Mouse (Mus musculus) left cerebral cortex, adult 2 months (tissue): ENCODE data around the gene Clstn1. TPM values are rescaled to one million over a fixed set of nuclear protein-coding genes. Genes with fewer than 3 reads are reported as not detected.

Experiments
- DNase-seq, 2 experiments: peaks; one replicate each; pipeline ENCODE4 v3.0.0; 2021 to 2022; ENCODE audit warnings: low spot score in 2 of 2, mixed read lengths in 1 of 2; ENCODE audit errors: extremely low spot score in 1 of 2
- H3K27ac ChIP-seq: fragments of 200-600 bp; 2 replicates; pipeline ENCODE4 v1.8.1; 2022
- H3K4me3 ChIP-seq: fragments of 200-600 bp; 2 replicates; pipeline ENCODE4 v1.8.1; 2022
- CTCF ChIP-seq: fragments of 200-600 bp; IDR thresholded peaks from 2 replicates; pipeline ENCODE4 v1.8.1; 2022; ENCODE audit warnings: antibody characterized with exemption, mild to moderate bottlenecking, moderate library complexity
- intact Hi-C: fragments of 180-260 bp; cut with DNase I; formaldehyde crosslinking; loops from one replicate; pipeline ENCODE4 v1.15.1; 2025
- total RNA-seq, 2 experiments: library from RNA; stranded (reverse); gene quantifications; 2 replicates each; pipeline ENCODE4 v1.2.3; 2021

Gene Clstn1
- total RNA-seq, 2 experiments from 2014 or later, result 1,405 to 1,413 TPM

DNA sequence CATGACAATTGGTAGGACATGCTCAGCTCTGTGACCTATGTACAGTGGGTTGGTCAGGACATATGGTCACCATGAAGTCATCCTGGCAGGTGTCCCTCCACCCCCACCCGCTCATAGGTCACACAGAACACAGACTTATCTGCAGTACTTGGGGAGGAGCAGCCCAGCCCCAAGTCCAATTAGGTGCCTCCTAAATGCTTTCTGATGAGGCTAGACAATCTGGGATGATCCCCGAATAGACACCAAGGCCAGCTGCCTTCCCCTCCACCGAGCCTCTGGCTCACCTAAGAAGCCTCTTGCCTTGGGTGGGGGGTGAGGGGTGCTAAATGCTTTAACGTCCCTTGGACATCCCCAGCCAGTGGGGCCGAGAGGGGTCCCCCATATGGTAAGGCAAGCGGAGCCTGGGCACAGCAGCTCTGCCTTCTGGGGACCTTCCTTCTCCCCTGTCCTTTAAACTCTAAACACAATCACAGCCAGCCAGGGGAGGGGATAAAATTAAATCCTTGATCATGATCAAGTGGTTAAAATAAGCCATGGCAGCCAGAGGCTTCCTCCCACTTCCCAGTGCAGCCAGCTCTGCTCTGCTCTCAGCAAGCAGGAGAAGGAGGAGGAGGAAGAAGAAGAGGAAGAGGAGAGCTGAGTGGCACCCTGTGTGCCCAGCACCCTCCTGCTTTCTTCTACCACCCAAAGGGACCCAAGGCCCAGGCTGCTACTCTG, 16.3 kb upstream of the Clstn1 start:
- intact Hi-C loops, result no loop called here
- no peak overlapping the region for H3K4me3 ChIP-seq
- DNase-seq, result no peak
- peak overlapping the region; percentile 90 for H3K27ac ChIP-seq
- no peak; the same call in none of the 2 replicates for TF ChIP-seq CTCF

DNA sequence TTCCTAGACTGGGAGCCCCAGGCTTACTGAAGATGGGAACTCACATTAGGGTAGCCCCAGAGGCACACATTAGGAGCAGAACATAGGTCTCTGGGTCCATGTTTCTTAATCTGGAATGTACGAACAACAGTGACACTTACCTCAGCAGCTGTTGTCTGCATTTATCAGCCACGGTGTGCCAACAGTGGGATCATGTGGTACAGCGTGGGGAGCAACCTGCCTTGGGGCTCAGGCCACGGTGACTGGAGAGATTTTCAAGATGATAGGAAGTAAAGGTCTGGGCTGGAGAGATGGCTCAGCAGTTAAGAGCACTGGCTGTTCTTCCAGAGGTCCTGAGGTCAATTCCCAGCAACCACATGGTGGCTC, 15.8 kb upstream of the Clstn1 start:
- Histone ChIP-seq H3K27ac (peak overlapping the region; percentile 90), H3K4me3 (no peak overlapping the region)
- TF ChIP-seq CTCF, result no peak
- intact Hi-C loops, result no loop called here
- DNase-seq, result no peak

DNA sequence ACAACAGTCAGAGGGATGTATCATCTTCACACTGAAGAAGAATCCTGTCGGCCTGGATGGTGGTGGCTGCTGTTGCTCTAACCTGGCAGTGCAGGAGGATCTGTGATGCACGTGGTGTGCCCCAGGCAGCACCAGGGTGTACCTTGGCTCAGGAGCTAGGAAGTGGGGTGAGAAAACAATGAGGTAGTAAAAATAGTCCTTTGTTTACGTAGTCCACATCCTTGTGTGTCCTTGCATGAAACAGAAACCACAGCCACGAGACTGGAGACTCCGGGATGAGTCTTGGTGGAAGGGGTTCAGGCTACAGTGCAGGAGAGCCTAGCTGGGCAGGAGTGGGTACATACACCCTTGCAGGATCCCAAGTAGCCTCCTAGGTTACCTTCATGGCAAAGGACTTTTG, 15.1 kb upstream of the Clstn1 start:
- Histone ChIP-seq H3K27ac (peak overlapping the region; percentile 90), H3K4me3 (no peak overlapping the region)
- DNase-seq, result no peak
- intact Hi-C loops, result no loop called here
- no peak for TF ChIP-seq CTCF

DNA sequence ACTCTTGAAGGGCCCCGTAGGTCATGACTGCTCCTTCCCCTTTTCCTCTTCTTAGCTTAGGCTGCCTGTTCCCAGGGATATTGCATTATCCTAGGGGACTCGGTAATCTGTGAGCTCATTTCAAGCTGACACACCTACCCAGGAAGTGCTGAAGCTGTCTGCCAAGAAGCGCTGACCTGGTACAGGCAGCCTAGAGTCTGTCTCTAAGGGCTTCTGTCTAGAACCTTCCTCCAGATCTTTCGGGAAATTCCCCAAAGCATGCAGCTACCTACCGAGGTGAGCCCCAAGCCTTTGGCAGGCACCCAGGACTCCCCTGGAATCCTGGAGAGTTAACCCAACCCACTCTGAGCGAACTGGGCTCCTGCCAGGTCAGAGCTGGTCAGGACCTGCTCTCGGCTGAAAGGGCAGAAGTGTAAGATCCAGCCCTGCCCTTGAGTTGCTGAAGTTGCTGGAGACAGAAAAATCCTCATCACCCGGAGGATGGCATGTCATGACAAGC, 14.6 kb upstream of the Clstn1 start:
- Histone ChIP-seq H3K4me3 (no peak overlapping the region), H3K27ac (peak overlapping the region; percentile 90)
- DNase-seq, result no peak
- intact Hi-C loops, result no loop called here
- TF ChIP-seq CTCF, result no peak

DNA sequence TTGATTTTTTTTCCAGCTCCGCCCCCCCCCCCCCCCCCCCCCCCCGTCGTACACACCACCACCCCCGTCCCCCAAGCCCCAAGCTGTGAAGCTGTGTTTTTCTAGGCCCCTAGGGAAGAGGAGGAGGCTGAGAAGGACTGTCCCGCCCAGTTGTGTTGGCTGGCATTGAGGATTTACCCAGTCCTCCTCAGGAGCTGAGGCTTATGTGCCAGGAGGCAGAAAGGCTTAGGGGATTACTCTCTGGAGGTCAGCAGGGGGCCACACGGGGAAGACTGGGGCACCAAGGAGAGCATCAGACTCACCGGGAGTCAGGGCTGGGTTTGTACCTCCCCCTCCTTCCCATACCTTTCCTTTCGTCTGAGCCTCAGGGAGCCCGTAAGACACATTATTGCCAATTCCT, 13.8 kb upstream of the Clstn1 start:
- Histone ChIP-seq H3K4me3 (no peak overlapping the region), H3K27ac (0 out of 2 replicates have a peak overlapping the region, but pooled peaks have one; percentile 36)
- no peak for DNase-seq
- no peak for TF ChIP-seq CTCF
- intact Hi-C loops, result no loop called here

DNA sequence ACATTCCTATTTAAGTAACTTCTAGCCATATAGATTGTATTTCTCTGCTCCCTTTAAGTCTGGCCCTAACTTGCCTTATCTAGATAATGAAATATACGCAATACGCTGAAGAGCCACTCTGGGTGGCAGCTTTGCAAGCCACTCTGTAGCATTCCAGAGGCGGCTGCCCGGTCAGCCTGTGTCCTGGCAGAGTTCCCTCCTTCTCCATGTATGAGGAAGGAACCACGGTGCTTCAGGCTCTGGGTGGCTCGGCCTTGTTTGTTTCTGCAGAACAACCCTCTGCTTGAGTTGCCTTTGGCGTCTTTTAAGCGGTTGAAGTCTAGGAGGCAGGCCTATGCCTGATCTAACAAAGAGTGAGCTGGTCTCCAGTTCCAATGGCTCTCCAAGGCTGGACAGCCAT, 13.4 kb upstream of the Clstn1 start:
- Histone ChIP-seq H3K4me3 (no peak overlapping the region), H3K27ac (no peak overlapping the region)
- DNase-seq, result no peak
- intact Hi-C loops, result no loop called here
- TF ChIP-seq CTCF, result no peak

DNA sequence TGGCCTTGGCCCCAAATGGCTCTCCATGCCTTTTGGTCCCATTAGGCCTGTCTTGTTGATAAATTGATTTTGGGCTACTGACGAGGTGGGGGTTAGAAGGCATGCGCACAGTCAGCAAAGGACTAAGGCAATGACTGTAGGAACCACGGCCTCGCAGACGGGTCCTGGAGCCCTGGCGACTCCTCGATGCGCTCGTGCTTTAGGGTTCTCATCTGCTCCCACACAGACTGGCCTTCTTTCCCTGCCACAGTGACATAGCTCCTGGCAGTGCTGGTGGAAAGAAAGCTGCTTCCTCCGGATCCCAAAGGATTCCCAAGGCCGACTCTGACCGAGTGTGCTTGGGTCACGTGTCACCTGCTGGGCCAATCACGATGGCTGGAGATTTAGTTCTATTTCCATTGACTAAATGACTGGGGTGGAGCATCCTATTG, 11.9 kb upstream of the Clstn1 start:
- no peak for TF ChIP-seq CTCF
- no peak overlapping the region for H3K4me3 ChIP-seq
- H3K27ac ChIP-seq, result no peak overlapping the region
- intact Hi-C loops, result no loop called here
- DNase-seq, result no peak

DNA sequence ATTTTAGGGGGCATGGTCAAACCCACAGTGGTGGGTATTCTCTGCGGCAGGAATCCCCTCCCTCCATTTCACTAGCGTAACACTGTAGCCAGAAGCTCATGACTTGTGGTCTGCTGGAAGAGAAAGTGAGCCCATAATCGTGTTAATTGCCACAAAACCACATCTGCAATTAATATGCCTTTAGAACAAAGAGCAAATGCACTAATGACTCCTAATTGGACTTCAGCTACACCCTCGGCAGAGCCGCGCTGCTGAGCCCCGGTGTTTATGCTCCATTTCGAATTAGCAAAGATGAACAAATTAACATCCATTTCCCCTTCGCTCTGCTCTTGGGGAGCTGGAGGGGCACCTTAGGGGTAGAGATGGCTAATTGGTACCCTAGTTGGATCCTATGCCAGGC, 10.2 kb upstream of the Clstn1 start:
- H3K4me3 ChIP-seq, result no peak overlapping the region
- intact Hi-C loops, result no loop called here
- DNase-seq, result no peak
- H3K27ac ChIP-seq, result no peak overlapping the region
- no peak for TF ChIP-seq CTCF

DNA sequence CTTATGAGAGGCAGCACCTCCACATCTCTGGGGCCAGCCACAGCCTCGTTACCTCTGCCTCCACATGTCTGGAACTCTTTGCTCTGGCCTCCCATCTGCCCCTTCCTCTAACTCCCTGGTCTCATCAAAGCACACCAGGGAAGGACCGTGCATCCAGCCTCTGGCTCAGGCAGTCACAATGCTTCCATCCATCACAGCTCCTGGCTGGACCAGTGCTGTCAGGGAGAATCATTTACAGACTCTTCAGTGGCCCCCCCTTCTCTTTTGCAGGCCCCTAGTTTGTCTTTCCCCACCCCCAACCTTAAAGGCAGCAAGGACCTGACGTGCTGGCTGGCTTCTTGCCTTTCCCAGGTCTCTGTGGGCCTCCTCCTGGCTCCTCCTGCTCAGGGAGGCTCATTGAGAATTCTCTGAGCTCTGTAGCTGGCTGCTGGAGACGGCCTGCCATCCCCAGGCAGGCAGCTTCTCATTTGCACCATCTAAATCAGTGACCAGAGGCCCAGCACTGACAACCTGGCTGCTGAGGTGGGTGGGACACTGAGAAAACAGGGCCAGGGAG, 9.2 kb upstream of the Clstn1 start:
- TF ChIP-seq CTCF, result no peak
- intact Hi-C loops, result no loop called here
- no peak for DNase-seq
- Histone ChIP-seq H3K27ac (no peak overlapping the region), H3K4me3 (no peak overlapping the region)

DNA sequence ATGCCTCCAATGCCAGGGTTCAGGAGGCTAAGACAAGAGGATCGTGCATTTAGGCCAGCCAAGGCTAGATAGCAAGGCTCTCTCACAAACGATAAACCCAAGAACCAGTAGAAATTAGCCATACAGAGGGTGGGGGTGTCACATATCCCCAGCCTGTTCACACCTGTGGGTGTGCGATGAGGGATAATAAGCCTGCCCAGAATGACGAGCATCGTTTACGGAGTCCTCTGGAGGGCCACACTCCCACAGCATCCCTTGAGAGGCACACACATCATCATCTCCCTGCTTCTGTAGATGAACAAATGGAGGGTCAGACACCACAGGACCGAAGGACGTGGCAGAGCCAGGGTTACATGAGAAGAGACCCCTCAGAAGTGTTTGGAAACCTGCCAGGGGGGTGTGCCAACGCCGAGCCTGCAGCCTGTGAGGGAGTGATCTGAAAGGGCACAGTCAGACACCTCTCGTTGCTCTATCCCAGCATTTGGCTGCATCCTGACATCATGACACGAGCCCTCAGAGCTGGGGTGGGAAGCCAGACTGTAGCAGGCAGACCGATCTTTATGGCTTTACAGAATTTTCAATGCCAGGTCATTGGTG, 8.1 kb upstream of the Clstn1 start:
- DNase-seq, result no peak
- intact Hi-C loops, result no loop called here
- no peak for TF ChIP-seq CTCF
- Histone ChIP-seq H3K27ac (0 out of 2 replicates have a peak overlapping the region, but pooled peaks have one; percentile 28), H3K4me3 (no peak overlapping the region)

DNA sequence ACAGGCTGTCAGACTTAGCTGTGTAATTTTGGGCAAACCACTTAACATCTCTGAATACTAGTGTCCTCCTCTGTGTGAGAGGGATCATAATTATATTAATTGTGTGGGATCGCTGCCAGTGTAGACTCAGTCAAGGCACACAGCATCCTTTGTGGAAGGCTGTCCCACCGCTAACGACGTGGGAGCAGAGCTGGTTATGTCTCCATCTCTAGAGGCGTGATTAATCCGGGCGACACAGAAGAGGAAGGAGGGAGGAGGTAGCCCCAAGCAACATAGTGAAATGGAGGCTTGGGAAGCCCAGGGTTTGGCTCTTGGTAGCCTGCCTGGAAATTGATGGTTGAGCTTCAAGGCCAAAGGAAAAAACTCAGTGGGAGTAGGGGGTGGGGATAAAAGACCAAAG, 7.4 kb upstream of the Clstn1 start:
- intact Hi-C loops, result no loop called here
- no peak for DNase-seq
- H3K4me3 ChIP-seq, result no peak overlapping the region
- no peak for TF ChIP-seq CTCF
- no peak overlapping the region for H3K27ac ChIP-seq

DNA sequence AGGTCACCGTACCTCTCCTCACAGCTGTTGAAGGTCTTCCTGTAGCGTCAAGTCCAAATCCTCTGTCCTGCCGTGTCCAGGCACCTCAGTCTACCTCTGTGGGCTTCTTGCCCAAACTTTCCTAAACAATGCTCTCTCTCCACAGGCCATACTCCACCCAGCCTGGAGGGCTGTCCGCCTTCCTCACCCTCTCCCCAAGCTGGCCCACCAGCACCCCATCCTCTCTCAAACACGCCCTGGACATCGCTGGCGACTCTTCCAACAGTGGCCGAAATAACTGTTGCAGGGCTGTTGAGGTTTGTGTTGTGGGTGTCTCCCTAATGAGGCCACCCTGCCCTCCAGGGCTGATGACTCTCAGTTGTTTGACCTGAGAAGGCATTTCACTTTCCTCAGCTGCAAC, 1.0 kb upstream of the Clstn1 start:
- TF ChIP-seq CTCF, result no peak
- H3K4me3 ChIP-seq, result no peak overlapping the region
- intact Hi-C loops, result no loop called here
- no peak for DNase-seq
- H3K27ac ChIP-seq, result no peak overlapping the region
